Mouse (Mus musculus) liver, embryonic 14.5 days (tissue): Measurements from ENCODE around the gene Cttnbp2. TPM values are rescaled to one million over a fixed set of nuclear protein-coding genes. Genes with fewer than 3 reads are reported as not detected.

Experiments
- ATAC-seq: fragments of 200-750 bp; cut with Nextera tagmentation; 2 replicates; pipeline ENCODE4 v1.8.0; 2017; ENCODE audit warnings: moderate number of reproducible peaks, mild to moderate bottlenecking, moderate library complexity; ENCODE audit not compliant: insufficient read depth
- DNase-seq, 3 experiments: peaks; one replicate each; pipeline ENCODE4 v3.0.0-alpha.2; 2012 to 2013; ENCODE audit warnings: low read depth in 3 of 3, low spot score in 3 of 3
- H3K27ac ChIP-seq: fragments of 300-500 bp; sonication (generic); 2 replicates; pipeline ENCODE4 v1.5.1; 2014; ENCODE audit warnings: moderate library complexity, mild to moderate bottlenecking, control low read depth, inconsistent platforms
- H3K27me3 ChIP-seq: fragments of 300-500 bp; sonication (generic); 2 replicates; pipeline ENCODE4 v1.6.1; 2014; ENCODE audit warnings: mild to moderate bottlenecking, low read length, moderate library complexity; ENCODE audit not compliant: control insufficient read depth, insufficient read depth
- H3K36me3 ChIP-seq: fragments of 300-500 bp; sonication (generic); replicated peaks from 2 replicates; pipeline ENCODE4 v1.6.1; 2014; ENCODE audit warnings: low read depth; ENCODE audit not compliant: control insufficient read depth, insufficient read depth
- H3K4me1 ChIP-seq, 2 experiments: fragments of 200-500 bp in 1 of 2; fragments of 300-500 bp in 1 of 2; sonication (generic) in 1 of 2; replicated peaks; 2 replicates each; pipeline ENCODE4 v1.6.1; 2012 to 2014; ENCODE audit warnings: antibody characterized with exemption in 1 of 2, inconsistent platforms in 1 of 2, low read length in 1 of 2; ENCODE audit not compliant: control insufficient read depth in 2 of 2, insufficient read depth in 2 of 2
- H3K4me2 ChIP-seq: fragments of 300-500 bp; sonication (generic); 2 replicates; pipeline ENCODE4 v1.6.1; 2014; ENCODE audit warnings: low read depth, mild to moderate bottlenecking, control low read depth, moderate library complexity
- H3K4me3 ChIP-seq, 2 experiments: fragments of 200-500 bp in 1 of 2; fragments of 300-500 bp in 1 of 2; sonication (generic) in 1 of 2; 2 replicates each; pipeline ENCODE4 v1.5.1; 2012 to 2014; ENCODE audit warnings: low read depth in 2 of 2, low read length in 2 of 2, mild to moderate bottlenecking in 2 of 2, control low read depth in 1 of 2, inconsistent platforms in 1 of 2, moderate library complexity in 1 of 2; ENCODE audit not compliant: insufficient read depth in 1 of 2
- H3K9ac ChIP-seq: fragments of 300-500 bp; sonication (generic); replicated peaks from 2 replicates; pipeline ENCODE4 v1.6.1; 2014; ENCODE audit warnings: mild to moderate bottlenecking, control low read depth, moderate library complexity
- H3K9me3 ChIP-seq: fragments of 300-500 bp; sonication (generic); 2 replicates; pipeline ENCODE4 v1.6.1; 2016; ENCODE audit warnings: low read length, mixed read lengths; ENCODE audit not compliant: control insufficient read depth
- CTCF ChIP-seq: IDR thresholded peaks from 2 replicates; pipeline ENCODE4 v1.5.1; 2016; ENCODE audit warnings: antibody characterized with exemption, low read depth, control low read depth
- EP300 ChIP-seq: IDR thresholded peaks from 2 replicates; pipeline ENCODE4 v1.6.1; 2016; ENCODE audit warnings: antibody characterized with exemption, low read depth
- WGBS: fragments of 180-500 bp; shearing (Covaris S2); extraction: QIAGEN DNeasy Blood & Tissue Kit; methylation state at CpG from one replicate; pipeline ENCODE4 v1.1.7; 2014; ENCODE audit not compliant: insufficient replicate concordance; 5-methylcytosine and 5-hydroxymethylcytosine counted together
- polyA plus RNA-seq, 2 experiments: library from polyadenylated mRNA; depleted of rRNA in 1 of 2; stranded (reverse) in 1 of 2; unstranded in 1 of 2; fragments of >200 nt; fragmentation: Nextera tagmentation in 1 of 2; extraction: Ambion mirVana in 1 of 2; gene quantifications; 2 replicates each; pipeline versions ENCODE4 v1.2.1 to v1.2.3; 2012 to 2014

Cttnbp2 gene
- polyA plus RNA-seq, 2 experiments = 0.30 to 1.6 TPM

GRCm38 (mm10) chr6:18442303-18442702 lies 72.3 kb downstream of the Cttnbp2 start:
- Histone ChIP-seq H3K4me1 (peaks cover 10 to 11% of the 10 kb centered on the region in 2 experiments), H3K9ac (no peak overlapping the region; the same call in 1 of the 2 replicates), H3K36me3 (no peaks in the 10 kb centered on the region), H3K27ac (peak overlapping the region; percentile 18), H3K4me2 (no peak overlapping the region), H3K27me3 (no peaks in the 10 kb centered on the region), H3K9me3 (no peaks in the 10 kb centered on the region), H3K4me3 (no peak overlapping the region)
- 42% methylated on average over 3 of the region's 3 CpGs for WGBS
- no peak for TF ChIP-seq CTCF
- TF ChIP-seq EP300 = peak; percentile 65
- no peak for DNase-seq
- peak; percentile 82 for ATAC-seq

DNA sequence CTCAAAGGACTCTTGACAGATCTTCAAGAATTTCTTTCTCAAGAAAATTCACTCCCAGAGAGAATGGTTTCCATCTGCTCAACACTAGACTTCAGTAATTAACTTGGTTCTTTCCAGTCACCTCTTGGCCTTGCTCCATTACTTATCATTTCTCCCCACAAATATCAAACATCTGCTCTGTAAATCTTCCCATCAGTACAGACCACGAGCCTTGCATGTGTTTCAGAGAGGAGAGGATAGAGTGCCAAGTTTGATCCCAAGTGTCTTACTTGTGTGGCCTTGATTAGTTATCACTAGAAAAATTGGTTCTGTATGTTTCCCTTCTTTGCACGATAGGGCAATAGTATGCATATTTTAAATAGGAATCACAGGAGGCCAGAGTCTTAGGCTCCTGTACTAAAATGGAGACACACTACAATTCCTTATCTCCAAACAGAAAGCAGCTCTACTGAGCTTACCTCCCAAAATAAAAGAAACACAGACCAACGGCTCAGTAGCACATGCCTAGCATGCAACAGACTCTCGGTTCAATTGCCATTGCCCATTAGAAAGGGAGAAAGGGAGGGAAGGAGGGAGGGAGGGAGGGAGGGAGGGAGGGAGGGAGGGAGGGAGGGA lies 73.6 kb downstream of the Cttnbp2 start:
- WGBS = 27% methylated on average over 4 of the region's 4 CpGs
- Histone ChIP-seq H3K27ac (no peak overlapping the region), H3K9ac (no peak overlapping the region), H3K27me3 (no peaks in the 10 kb centered on the region), H3K4me2 (0 out of 2 replicates have a peak overlapping the region, but pooled peaks have one; percentile 11), H3K4me3 (no peak overlapping the region), H3K36me3 (no peaks in the 10 kb centered on the region), H3K4me1 (peaks cover 13 to 20% of the 10 kb centered on the region in 2 experiments), H3K9me3 (no peaks in the 10 kb centered on the region)
- ATAC-seq = peak; percentile 60
- TF ChIP-seq EP300 (0 out of 2 replicates have a peak, but pooled peaks have one; percentile 49), CTCF (no peak)
- DNase-seq = no peak

DNA sequence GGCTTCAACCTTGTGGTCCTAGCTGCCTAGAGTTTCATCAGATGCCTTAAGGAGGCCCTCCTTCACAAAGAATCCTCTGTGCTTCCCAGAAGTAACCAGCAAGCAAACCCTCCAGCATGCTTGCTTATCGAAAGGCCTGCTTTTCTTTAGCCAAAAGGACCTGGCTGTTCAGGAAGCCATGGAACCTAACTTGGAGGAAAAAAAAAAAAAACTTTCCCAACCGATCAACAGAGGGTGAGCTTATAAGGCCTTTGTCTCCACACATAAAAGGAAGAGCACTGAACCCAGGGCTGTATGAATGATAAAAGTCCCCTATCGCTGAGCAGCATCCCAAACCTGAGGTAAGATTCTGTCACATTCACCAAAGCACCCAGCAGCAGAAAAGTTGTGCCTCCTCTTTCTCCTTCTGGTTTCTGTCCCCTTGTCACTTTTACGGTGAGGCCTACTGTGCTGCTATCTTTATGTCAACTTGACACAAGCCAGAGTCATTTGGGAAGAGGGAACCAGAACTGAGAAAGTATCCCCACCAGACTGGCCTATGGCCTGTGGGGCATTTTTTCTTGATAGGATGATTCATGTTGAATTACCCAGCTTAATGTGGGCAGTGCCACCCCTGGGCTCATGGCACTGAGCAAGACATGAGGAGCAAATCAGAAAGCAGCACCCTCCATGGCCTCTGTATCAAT lies 78.4 kb downstream of the Cttnbp2 start:
- no peak for TF ChIP-seq CTCF
- no peak for TF ChIP-seq EP300
- peaks cover 26 to 37% of the 10 kb centered on the region in 2 experiments for H3K4me1 ChIP-seq
- peak overlapping the region; percentile 36 for H3K27ac ChIP-seq
- no peaks in the 10 kb centered on the region for H3K9me3 ChIP-seq
- no peak for DNase-seq
- H3K4me3 ChIP-seq = peak overlapping the region; percentile 54 to 60
- no peak for ATAC-seq
- H3K36me3 ChIP-seq = no peaks in the 10 kb centered on the region
- no peaks in the 10 kb centered on the region for H3K27me3 ChIP-seq
- peak overlapping the region; percentile 71 for H3K4me2 ChIP-seq
- H3K9ac ChIP-seq = peak overlapping the region; percentile 59
- WGBS = 42% methylated on average over 4 of the region's 4 CpGs

DNA sequence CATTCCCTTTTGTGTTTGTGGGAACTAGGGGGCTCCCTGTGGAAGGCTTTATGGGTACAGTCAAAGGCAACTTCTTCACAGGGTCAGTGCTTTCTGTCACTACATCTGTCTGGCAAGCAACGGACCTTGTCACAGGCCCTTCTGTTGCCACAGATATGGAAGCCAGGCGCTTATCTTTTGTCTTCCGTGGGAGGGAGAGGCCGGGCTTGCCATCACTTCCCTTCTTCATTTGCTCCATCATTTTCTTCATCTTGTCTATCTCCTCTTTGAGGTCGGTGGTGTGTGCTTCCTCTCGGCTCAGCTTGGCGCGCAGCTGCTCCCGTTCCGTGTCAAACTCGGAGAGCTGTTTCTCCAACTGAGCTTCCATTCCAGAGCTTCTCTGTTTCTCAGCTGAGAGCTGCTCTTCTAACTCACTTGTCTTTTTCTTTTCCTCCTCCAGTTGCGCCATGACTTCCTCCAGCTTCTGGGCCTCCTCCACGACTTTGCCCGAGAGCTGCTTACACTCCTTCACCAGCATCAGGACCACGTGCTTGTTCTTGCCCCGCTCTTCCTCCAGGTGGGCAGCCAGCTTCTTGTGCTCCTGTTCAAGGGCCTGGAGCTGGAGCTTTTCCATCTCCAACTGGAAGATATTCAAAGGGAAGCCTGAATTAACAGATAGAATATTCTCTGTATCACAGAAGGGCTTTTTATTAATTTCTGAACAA lies 79.7 kb downstream of the Cttnbp2 start:
- no peaks in the 10 kb centered on the region for H3K27me3 ChIP-seq
- TF ChIP-seq EP300 = peak; percentile 94
- TF ChIP-seq CTCF = peak; percentile 23
- DNase-seq (peak; percentile 73 to 82 (median 75)), ATAC-seq (peak; percentile 94)
- H3K4me2 ChIP-seq = peak overlapping the region; percentile 71
- peak overlapping the region; percentile 70 for H3K27ac ChIP-seq
- WGBS = 29% methylated on average over 16 of the region's 16 CpGs
- H3K36me3 ChIP-seq = no peaks in the 10 kb centered on the region
- H3K9me3 ChIP-seq = no peaks in the 10 kb centered on the region
- H3K4me3 ChIP-seq = peak overlapping the region; percentile 54 to 58
- H3K4me1 ChIP-seq = peaks cover 20 to 35% of the 10 kb centered on the region in 2 experiments
- peak overlapping the region; percentile 59 for H3K9ac ChIP-seq

- WGBS = 70% methylated on average over 8 of the region's 8 CpGs
- H3K9ac ChIP-seq = peak overlapping the region; percentile 59
- H3K27ac ChIP-seq = peak overlapping the region; percentile 70
- no peak for TF ChIP-seq EP300
- TF ChIP-seq CTCF = no peak
- ATAC-seq = peak; percentile 40
- H3K4me1 ChIP-seq = peaks cover 20 to 35% of the 10 kb centered on the region in 2 experiments
- H3K36me3 ChIP-seq = no peaks in the 10 kb centered on the region
- H3K27me3 ChIP-seq = no peaks in the 10 kb centered on the region
- H3K4me2 ChIP-seq = peak overlapping the region; percentile 71
- peak overlapping the region; percentile 54 to 58 for H3K4me3 ChIP-seq
- H3K9me3 ChIP-seq = no peaks in the 10 kb centered on the region
- no peak for DNase-seq
These were observed 80.3 kb downstream of the Cttnbp2 start for GRCm38 (mm10) chr6:18434355-18434754.
